Mouse (Mus musculus): Measurements from ENCODE around the gene Fpgs. TPM values are rescaled to one million over a fixed set of nuclear protein-coding genes. Genes with fewer than 3 reads are reported as not detected.

The Fpgs gene
- polyA plus RNA-seq, 1 experiment: 26.4 TPM

GRCm38 (mm10) chr2:32706971-32707370, 3.0 kb upstream of the Fpgs start:
- no peak overlapping the region for H3K4me3 ChIP-seq (ENCODE audit: insufficient read depth, low read length)
- H3K4me1 ChIP-seq (ENCODE audit: control insufficient read depth, insufficient read depth, low read length): peaks cover 4% of the 10 kb centered on the region; the same call in 1 of the 2 replicates
- TF ChIP-seq CTCF (IDR thresholded peaks at IDR 0.05; ENCODE audit: borderline replicate concordance, insufficient read depth, low read length) (no peak), POLR2A (IDR thresholded peaks at IDR 0.05; ENCODE audit: low read depth, low read length) (no peak)
- H3K27ac ChIP-seq (ENCODE audit: insufficient read depth, low read length): no peak overlapping the region

- H3K27ac ChIP-seq (ENCODE audit: insufficient read depth, low read length): no peak overlapping the region
- no peak for TF ChIP-seq CTCF (IDR thresholded peaks at IDR 0.05; ENCODE audit: borderline replicate concordance, insufficient read depth, low read length)
- TF ChIP-seq POLR2A (IDR thresholded peaks at IDR 0.05; ENCODE audit: low read depth, low read length): no peak
- H3K4me1 ChIP-seq (ENCODE audit: control insufficient read depth, insufficient read depth, low read length): no peaks in the 10 kb centered on the region
- no peak overlapping the region for H3K4me3 ChIP-seq (ENCODE audit: insufficient read depth, low read length)
Measured at GRCm38 (mm10) chr2:32705018-32705417, 1.1 kb upstream of the Fpgs start.

GRCm38 (mm10) chr2:32703046-32703445, 899 bp downstream of the Fpgs start:
- no peak overlapping the region for H3K4me3 ChIP-seq (ENCODE audit: insufficient read depth, low read length)
- TF ChIP-seq CTCF (IDR thresholded peaks at IDR 0.05; ENCODE audit: borderline replicate concordance, insufficient read depth, low read length) (no peak), POLR2A (IDR thresholded peaks at IDR 0.05; ENCODE audit: low read depth, low read length) (no peak)

GRCm38 (mm10) chr2:32700966-32701743, 2.8 kb downstream of the Fpgs start:
- TF ChIP-seq CTCF (IDR thresholded peaks at IDR 0.05; ENCODE audit: borderline replicate concordance, insufficient read depth, low read length) (no peak), POLR2A (IDR thresholded peaks at IDR 0.05; ENCODE audit: low read depth, low read length) (no peak)
- H3K27ac ChIP-seq (ENCODE audit: insufficient read depth, low read length): no peak overlapping the region
- H3K4me3 ChIP-seq (ENCODE audit: insufficient read depth, low read length): no peak overlapping the region
- no peaks in the 10 kb centered on the region for H3K4me1 ChIP-seq (ENCODE audit: control insufficient read depth, insufficient read depth, low read length)

More at GRCm38 (mm10) chr2:32703046-32703445, 899 bp downstream of the Fpgs start:
- Histone ChIP-seq H3K4me1 (ENCODE audit: control insufficient read depth, insufficient read depth, low read length) (no peaks in the 10 kb centered on the region), H3K27ac (ENCODE audit: insufficient read depth, low read length) (no peak overlapping the region)

GRCm38 (mm10) chr2:32699680-32700079, 4.3 kb downstream of the Fpgs start:
- H3K27ac ChIP-seq (ENCODE audit: insufficient read depth, low read length): no peak overlapping the region

GRCm38 (mm10) chr2:32694691-32695090, 9.3 kb downstream of the Fpgs start:
- Histone ChIP-seq H3K4me3 (ENCODE audit: insufficient read depth, low read length) (no peak overlapping the region), H3K27ac (ENCODE audit: insufficient read depth, low read length) (no peak overlapping the region; the same call in 1 of the 2 replicates), H3K4me1 (ENCODE audit: control insufficient read depth, insufficient read depth, low read length) (peaks cover 2% of the 10 kb centered on the region; the same call in 1 of the 2 replicates)
- TF ChIP-seq CTCF (IDR thresholded peaks at IDR 0.05; ENCODE audit: borderline replicate concordance, insufficient read depth, low read length) (no peak), POLR2A (IDR thresholded peaks at IDR 0.05; ENCODE audit: low read depth, low read length) (no peak)

More at GRCm38 (mm10) chr2:32699680-32700079, 4.3 kb downstream of the Fpgs start:
- Histone ChIP-seq H3K4me3 (ENCODE audit: insufficient read depth, low read length) (no peak overlapping the region), H3K4me1 (ENCODE audit: control insufficient read depth, insufficient read depth, low read length) (no peaks in the 10 kb centered on the region)
- TF ChIP-seq CTCF (IDR thresholded peaks at IDR 0.05; ENCODE audit: borderline replicate concordance, insufficient read depth, low read length) (no peak), POLR2A (IDR thresholded peaks at IDR 0.05; ENCODE audit: low read depth, low read length) (no peak)

GRCm38 (mm10) chr2:32693823-32694411, 10.0 kb downstream of the Fpgs start:
- TF ChIP-seq CTCF (IDR thresholded peaks at IDR 0.05; ENCODE audit: borderline replicate concordance, insufficient read depth, low read length) (peak; percentile 71), POLR2A (IDR thresholded peaks at IDR 0.05; ENCODE audit: low read depth, low read length) (peak; percentile 94)
- peak overlapping the region; percentile 52 for H3K27ac ChIP-seq (ENCODE audit: insufficient read depth, low read length)
- peak overlapping the region; percentile 74 for H3K4me3 ChIP-seq (ENCODE audit: insufficient read depth, low read length)

GRCm38 (mm10) chr2:32693282-32693681, 10.7 kb downstream of the Fpgs start:
- peak overlapping the region; percentile 74 for H3K4me3 ChIP-seq (ENCODE audit: insufficient read depth, low read length)
- H3K27ac ChIP-seq (ENCODE audit: insufficient read depth, low read length): no peak overlapping the region
- H3K4me1 ChIP-seq (ENCODE audit: control insufficient read depth, insufficient read depth, low read length): peaks cover 2% of the 10 kb centered on the region; the same call in 1 of the 2 replicates
- TF ChIP-seq POLR2A (IDR thresholded peaks at IDR 0.05; ENCODE audit: low read depth, low read length) (no peak), CTCF (IDR thresholded peaks at IDR 0.05; ENCODE audit: borderline replicate concordance, insufficient read depth, low read length) (no peak)

More at GRCm38 (mm10) chr2:32693823-32694411, 10.0 kb downstream of the Fpgs start:
- H3K4me1 ChIP-seq (ENCODE audit: control insufficient read depth, insufficient read depth, low read length): peaks cover 2% of the 10 kb centered on the region; the same call in 1 of the 2 replicates

GRCm38 (mm10) chr2:32692496-32692895, 11.4 kb downstream of the Fpgs start:
- peaks cover 2% of the 10 kb centered on the region; the same call in 1 of the 2 replicates for H3K4me1 ChIP-seq (ENCODE audit: control insufficient read depth, insufficient read depth, low read length)
- TF ChIP-seq CTCF (IDR thresholded peaks at IDR 0.05; ENCODE audit: borderline replicate concordance, insufficient read depth, low read length): no peak
- no peak for TF ChIP-seq POLR2A (IDR thresholded peaks at IDR 0.05; ENCODE audit: low read depth, low read length)
- H3K4me3 ChIP-seq (ENCODE audit: insufficient read depth, low read length): peak overlapping the region; percentile 74; the same call in 1 of the 2 replicates
- no peak overlapping the region for H3K27ac ChIP-seq (ENCODE audit: insufficient read depth, low read length)

GRCm38 (mm10) chr2:32691041-32691440, 12.9 kb downstream of the Fpgs start:
- Histone ChIP-seq H3K4me1 (ENCODE audit: control insufficient read depth, insufficient read depth, low read length) (peaks cover 2% of the 10 kb centered on the region; the same call in 1 of the 2 replicates), H3K27ac (ENCODE audit: insufficient read depth, low read length) (no peak overlapping the region), H3K4me3 (ENCODE audit: insufficient read depth, low read length) (no peak overlapping the region)
- TF ChIP-seq POLR2A (IDR thresholded peaks at IDR 0.05; ENCODE audit: low read depth, low read length) (no peak), CTCF (IDR thresholded peaks at IDR 0.05; ENCODE audit: borderline replicate concordance, insufficient read depth, low read length) (no peak)

Measured in embryonic fibroblast, embryonic 13.5 days (primary cell).